ENCODE assay signal across 6 mouse cellular contexts in the genomic region with DNA sequence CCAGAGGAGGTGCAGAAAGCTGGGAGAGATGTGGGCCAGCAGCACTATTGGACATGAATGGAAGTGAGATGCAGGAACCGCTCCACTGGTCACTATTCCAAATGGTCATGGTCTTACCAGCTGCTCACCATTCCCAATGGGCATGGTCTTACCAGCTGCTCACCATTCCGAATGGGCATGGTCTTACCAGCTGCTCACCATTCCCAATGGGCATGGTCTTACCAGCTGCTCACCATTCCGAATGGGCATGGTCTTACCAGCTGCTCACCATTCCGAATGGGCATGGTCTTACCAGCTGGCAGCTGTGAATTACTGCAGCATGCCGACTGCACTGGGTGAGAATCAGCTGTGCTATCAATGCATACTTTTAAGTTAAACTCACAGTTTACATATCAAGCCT. TPM values are rescaled to one million over a fixed set of nuclear protein-coding genes. Genes with fewer than 3 reads are reported as not detected.
"Had no signal": no experiment of that assay in that cellular context is flagged by ENCODE, and none has a peak within 500 bp of the region (broad histone marks: within the 10 kb centered on the region; RNA-seq: fewer than 3 reads in every experiment).

No protein-coding gene starts in this region.

RNA-seq across cellular contexts. Expression of a gene that starts 45.9 kb away (rescaled TPM):
- total RNA-seq: megakaryocyte progenitor cell, adult 5-6 weeks; megakaryocyte, adult 5-6 weeks; megakaryocyte-erythroid progenitor cell, adult 5-6 weeks; monocyte, adult 5-6 weeks had no signal
- polyA plus RNA-seq: liver, adult 2 months; macrophage had no signal
